Mouse (Mus musculus): ENCODE measurements around the gene 4931414P19Rik. TPM values are rescaled to one million over a fixed set of nuclear protein-coding genes. Genes with fewer than 3 reads are reported as not detected.

Gene 4931414P19Rik
- polyA plus RNA-seq, 1 experiment from 2014 or later, result 7.7 TPM

GRCm38 (mm10) chr14:54594055-54594454 lies 11.7 kb downstream of the 4931414P19Rik start:
- no peak overlapping the region for H3K4me3 ChIP-seq (ENCODE audit: low read depth, low read length)
- 87% methylated on average over 3 of the region's 3 CpGs for WGBS
- ATAC-seq (replicated peaks; ENCODE audit: insufficient number of reproducible peaks, low FRiP score, low TSS enrichment, low read depth), result no peak
- H3K27me3 ChIP-seq (ENCODE audit: control insufficient read depth, insufficient read depth, low read length), result no peaks in the 10 kb centered on the region
- H3K9me3 ChIP-seq (replicated peaks; ENCODE audit: control insufficient read depth, low read length), result no peaks in the 10 kb centered on the region
- H3K9ac ChIP-seq (replicated peaks; ENCODE audit: low read length), result no peak overlapping the region
- no peaks in the 10 kb centered on the region for H3K4me1 ChIP-seq (ENCODE audit: control insufficient read depth, insufficient read depth, low read length)
- H3K27ac ChIP-seq (replicated peaks; ENCODE audit: low read depth, low read length), result no peak overlapping the region
- DNase-seq (ENCODE audit: low spot score), result no peak
- no peak overlapping the region for H3K4me2 ChIP-seq (ENCODE audit: low read depth, low read length)
- H3K36me3 ChIP-seq (replicated peaks; ENCODE audit: control insufficient read depth, insufficient read depth, low read depth, low read length), result no peaks in the 10 kb centered on the region

GRCm38 (mm10) chr14:54592319-54592934 lies 13.4 kb downstream of the 4931414P19Rik start:
- ATAC-seq (replicated peaks; ENCODE audit: insufficient number of reproducible peaks, low FRiP score, low TSS enrichment, low read depth) (no peak), DNase-seq (ENCODE audit: low spot score) (no peak)
- Histone ChIP-seq H3K9ac (replicated peaks; ENCODE audit: low read length) (no peak overlapping the region), H3K36me3 (replicated peaks; ENCODE audit: control insufficient read depth, insufficient read depth, low read depth, low read length) (no peaks in the 10 kb centered on the region), H3K27ac (replicated peaks; ENCODE audit: low read depth, low read length) (no peak overlapping the region), H3K9me3 (replicated peaks; ENCODE audit: control insufficient read depth, low read length) (no peaks in the 10 kb centered on the region), H3K4me3 (ENCODE audit: low read depth, low read length) (no peak overlapping the region), H3K27me3 (ENCODE audit: control insufficient read depth, insufficient read depth, low read length) (no peaks in the 10 kb centered on the region), H3K4me2 (ENCODE audit: low read depth, low read length) (no peak overlapping the region), H3K4me1 (ENCODE audit: control insufficient read depth, insufficient read depth, low read length) (no peaks in the 10 kb centered on the region)
- 75% methylated on average over 9 of the region's 10 CpGs for WGBS

DNA sequence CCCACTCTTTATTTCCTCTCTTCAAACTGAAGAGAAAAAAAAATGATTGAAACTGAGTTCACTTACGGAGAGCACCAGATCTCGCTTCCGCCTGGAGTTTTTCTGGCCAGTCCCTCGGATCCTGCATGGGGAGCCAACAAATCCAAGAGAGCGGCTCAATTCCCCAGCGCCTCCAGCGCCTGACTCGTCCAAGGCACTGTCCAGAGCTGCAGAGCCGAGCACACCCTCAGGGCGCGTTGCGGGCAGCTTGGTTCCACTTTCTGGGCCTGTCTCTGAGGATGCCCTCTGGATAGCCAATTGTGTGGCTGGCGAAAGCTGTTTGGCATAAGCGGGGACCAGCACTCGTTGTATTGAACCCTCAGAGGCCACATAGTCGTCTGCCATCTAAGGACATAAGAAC lies 14.7 kb downstream of the 4931414P19Rik start:
- Histone ChIP-seq H3K9ac (replicated peaks; ENCODE audit: low read length) (no peak overlapping the region), H3K4me1 (ENCODE audit: control insufficient read depth, insufficient read depth, low read length) (no peaks in the 10 kb centered on the region), H3K9me3 (replicated peaks; ENCODE audit: control insufficient read depth, low read length) (no peaks in the 10 kb centered on the region), H3K4me3 (ENCODE audit: low read depth, low read length) (no peak overlapping the region), H3K27me3 (ENCODE audit: control insufficient read depth, insufficient read depth, low read length) (no peaks in the 10 kb centered on the region), H3K27ac (replicated peaks; ENCODE audit: low read depth, low read length) (no peak overlapping the region), H3K36me3 (replicated peaks; ENCODE audit: control insufficient read depth, insufficient read depth, low read depth, low read length) (no peaks in the 10 kb centered on the region), H3K4me2 (ENCODE audit: low read depth, low read length) (no peak overlapping the region)
- ATAC-seq (replicated peaks; ENCODE audit: insufficient number of reproducible peaks, low FRiP score, low TSS enrichment, low read depth), result no peak
- WGBS, result 87% methylated on average over 16 of the region's 16 CpGs
- DNase-seq (ENCODE audit: low spot score), result no peak

- no peak overlapping the region for H3K9ac ChIP-seq (replicated peaks; ENCODE audit: low read length)
- DNase-seq (ENCODE audit: low spot score) (peak; percentile 79), ATAC-seq (replicated peaks; ENCODE audit: insufficient number of reproducible peaks, low FRiP score, low TSS enrichment, low read depth) (no peak)
- H3K36me3 ChIP-seq (replicated peaks; ENCODE audit: control insufficient read depth, insufficient read depth, low read depth, low read length), result no peaks in the 10 kb centered on the region
- H3K4me3 ChIP-seq (ENCODE audit: low read depth, low read length), result no peak overlapping the region
- no peaks in the 10 kb centered on the region for H3K9me3 ChIP-seq (replicated peaks; ENCODE audit: control insufficient read depth, low read length)
- no peaks in the 10 kb centered on the region for H3K4me1 ChIP-seq (ENCODE audit: control insufficient read depth, insufficient read depth, low read length)
- H3K27ac ChIP-seq (replicated peaks; ENCODE audit: low read depth, low read length), result no peak overlapping the region
- WGBS, result 43% methylated on average over 7 of the region's 7 CpGs
- no peak overlapping the region for H3K4me2 ChIP-seq (ENCODE audit: low read depth, low read length)
- H3K27me3 ChIP-seq (ENCODE audit: control insufficient read depth, insufficient read depth, low read length), result no peaks in the 10 kb centered on the region
These were observed 22.0 kb downstream of the 4931414P19Rik start for GRCm38 (mm10) chr14:54583681-54584338.

- Histone ChIP-seq H3K4me3 (ENCODE audit: low read depth, low read length) (no peak overlapping the region), H3K4me2 (ENCODE audit: low read depth, low read length) (no peak overlapping the region), H3K9me3 (replicated peaks; ENCODE audit: control insufficient read depth, low read length) (no peaks in the 10 kb centered on the region), H3K27me3 (ENCODE audit: control insufficient read depth, insufficient read depth, low read length) (no peaks in the 10 kb centered on the region), H3K36me3 (replicated peaks; ENCODE audit: control insufficient read depth, insufficient read depth, low read depth, low read length) (no peaks in the 10 kb centered on the region), H3K4me1 (ENCODE audit: control insufficient read depth, insufficient read depth, low read length) (no peaks in the 10 kb centered on the region), H3K27ac (replicated peaks; ENCODE audit: low read depth, low read length) (no peak overlapping the region), H3K9ac (replicated peaks; ENCODE audit: low read length) (no peak overlapping the region)
- DNase-seq (ENCODE audit: low spot score) (no peak), ATAC-seq (replicated peaks; ENCODE audit: insufficient number of reproducible peaks, low FRiP score, low TSS enrichment, low read depth) (no peak)
- 87% methylated on average over 9 of the region's 9 CpGs for WGBS
These were observed 23.3 kb downstream of the 4931414P19Rik start for GRCm38 (mm10) chr14:54582536-54582935.

DNA sequence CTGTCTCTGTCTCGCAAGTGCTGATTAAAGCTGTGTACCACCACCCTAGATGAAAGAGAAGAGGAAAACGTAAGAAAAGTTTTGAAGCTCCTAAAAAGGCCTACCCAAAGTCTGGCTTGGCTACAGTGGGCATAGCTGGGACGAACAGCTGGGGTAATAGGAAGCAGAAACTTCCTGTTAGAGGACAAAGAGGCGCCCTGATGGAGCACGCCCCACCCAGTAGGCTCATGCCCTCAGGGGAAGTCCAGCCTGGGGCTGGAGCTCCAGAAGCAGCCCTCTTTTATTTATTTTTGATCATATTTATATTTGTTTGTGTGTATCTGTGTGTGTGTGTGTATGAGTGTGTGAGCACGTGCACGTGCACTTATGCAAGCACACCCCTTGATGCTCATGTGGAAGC lies 26.2 kb downstream of the 4931414P19Rik start:
- peaks cover under 1% of the 10 kb centered on the region; the same call in 1 of the 2 replicates for H3K4me1 ChIP-seq (ENCODE audit: control insufficient read depth, insufficient read depth, low read length)
- DNase-seq (ENCODE audit: low spot score) (no peak), ATAC-seq (replicated peaks; ENCODE audit: insufficient number of reproducible peaks, low FRiP score, low TSS enrichment, low read depth) (no peak)
- no peak overlapping the region for H3K4me2 ChIP-seq (ENCODE audit: low read depth, low read length)
- no peak overlapping the region for H3K4me3 ChIP-seq (ENCODE audit: low read depth, low read length)
- H3K36me3 ChIP-seq (replicated peaks; ENCODE audit: control insufficient read depth, insufficient read depth, low read depth, low read length), result no peaks in the 10 kb centered on the region
- WGBS, result 77% methylated on average over 7 of the region's 7 CpGs
- no peaks in the 10 kb centered on the region for H3K27me3 ChIP-seq (ENCODE audit: control insufficient read depth, insufficient read depth, low read length)
- no peak overlapping the region for H3K9ac ChIP-seq (replicated peaks; ENCODE audit: low read length)
- no peak overlapping the region for H3K27ac ChIP-seq (replicated peaks; ENCODE audit: low read depth, low read length)
- no peaks in the 10 kb centered on the region for H3K9me3 ChIP-seq (replicated peaks; ENCODE audit: control insufficient read depth, low read length)

DNA sequence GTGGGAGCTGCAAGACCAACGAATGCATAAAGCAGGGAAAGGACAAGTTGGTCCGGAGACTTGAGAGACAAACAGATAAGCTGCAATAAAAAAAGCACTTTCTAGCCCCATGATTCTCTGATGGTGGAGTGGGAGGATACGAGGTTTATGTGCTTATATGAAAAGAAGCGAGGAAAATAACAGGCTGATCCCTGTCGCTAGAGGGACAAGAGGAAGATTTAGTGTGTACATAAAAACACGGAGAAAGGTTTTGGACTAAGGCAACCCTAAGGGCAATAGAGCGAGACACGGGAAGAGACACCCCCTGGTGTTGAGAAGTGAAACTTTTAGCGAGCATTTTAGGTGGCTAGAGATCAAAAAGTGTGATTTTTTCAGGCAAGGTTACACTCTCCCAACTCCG lies 27.7 kb downstream of the 4931414P19Rik start:
- Histone ChIP-seq H3K9ac (replicated peaks; ENCODE audit: low read length) (peak overlapping the region; percentile 89), H3K4me3 (ENCODE audit: low read depth, low read length) (peak overlapping the region; percentile 98), H3K4me1 (ENCODE audit: control insufficient read depth, insufficient read depth, low read length) (peaks cover 14% of the 10 kb centered on the region), H3K9me3 (replicated peaks; ENCODE audit: control insufficient read depth, low read length) (no peaks in the 10 kb centered on the region), H3K4me2 (ENCODE audit: low read depth, low read length) (peak overlapping the region; percentile 86), H3K36me3 (replicated peaks; ENCODE audit: control insufficient read depth, insufficient read depth, low read depth, low read length) (no peaks in the 10 kb centered on the region), H3K27ac (replicated peaks; ENCODE audit: low read depth, low read length) (peak overlapping the region; percentile 80), H3K27me3 (ENCODE audit: control insufficient read depth, insufficient read depth, low read length) (no peaks in the 10 kb centered on the region)
- DNase-seq (ENCODE audit: low spot score) (peak; percentile 81), ATAC-seq (replicated peaks; ENCODE audit: insufficient number of reproducible peaks, low FRiP score, low TSS enrichment, low read depth) (no peak)
- under 1% methylated on average over 10 of the region's 10 CpGs for WGBS
